Mouse (Mus musculus) B cell, adult 67 days (primary cell): ENCODE results near the gene Mpeg1. TPM values are rescaled to one million over a fixed set of nuclear protein-coding genes. Genes with fewer than 3 reads are reported as not detected.

ENCODE experiments used
- total RNA-seq, 2 experiments: library from RNA; stranded (reverse); gene quantifications; 4 replicates each; pipeline ENCODE4 v1.2.4; 2023

Gene Mpeg1
- total RNA-seq = 10 to 100 TPM; 28.9 to 39.3 TPM

DNA sequence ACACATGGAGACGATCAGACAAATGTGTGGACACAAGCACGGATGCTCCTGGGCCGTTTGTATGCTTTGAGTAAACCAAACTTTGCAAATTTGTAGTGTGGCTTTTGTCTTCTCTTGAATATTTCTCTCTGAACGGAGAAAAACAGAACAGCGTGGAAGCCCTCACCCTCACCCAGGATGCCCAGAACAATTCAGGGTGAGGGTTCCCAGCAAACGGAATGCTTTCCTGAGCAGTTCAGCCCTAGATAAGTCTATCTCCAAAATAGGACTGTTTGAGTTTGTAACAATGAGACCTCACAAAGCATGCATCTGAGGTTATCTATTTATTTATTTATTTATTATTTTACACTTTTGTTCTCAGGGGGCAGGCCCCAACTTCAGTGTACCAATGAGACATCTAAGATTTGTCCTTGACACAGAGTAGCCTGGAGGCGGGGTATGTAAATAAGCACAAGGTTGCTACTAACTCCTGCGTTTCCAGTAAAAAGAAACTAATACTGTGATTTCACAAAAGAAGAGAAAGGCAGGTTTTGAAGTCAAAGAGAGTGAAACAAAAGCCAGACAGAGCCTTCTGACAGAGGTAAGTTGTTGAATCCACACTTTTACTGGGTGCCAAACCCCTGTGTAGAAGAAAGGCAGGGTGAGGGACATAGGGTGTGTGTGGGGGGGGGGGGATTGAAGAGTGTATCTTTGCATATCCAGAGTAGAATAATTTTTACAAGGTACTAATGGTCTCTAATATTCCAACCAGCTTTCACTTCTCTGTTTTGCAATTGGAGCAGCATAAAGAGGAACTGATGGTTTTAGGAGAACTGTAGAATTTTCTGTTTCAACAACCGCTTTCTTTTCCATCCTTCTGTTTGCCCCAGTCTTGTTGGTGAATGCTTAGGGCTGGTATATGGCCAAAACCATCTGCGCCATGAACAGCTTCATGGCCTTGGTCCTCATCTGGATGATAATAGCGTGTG, at the start of gene Mpeg1:
TSS of gene Mpeg1 (plus strand) at position 498 of the 968 bp plus-strand sequence.

DNA sequence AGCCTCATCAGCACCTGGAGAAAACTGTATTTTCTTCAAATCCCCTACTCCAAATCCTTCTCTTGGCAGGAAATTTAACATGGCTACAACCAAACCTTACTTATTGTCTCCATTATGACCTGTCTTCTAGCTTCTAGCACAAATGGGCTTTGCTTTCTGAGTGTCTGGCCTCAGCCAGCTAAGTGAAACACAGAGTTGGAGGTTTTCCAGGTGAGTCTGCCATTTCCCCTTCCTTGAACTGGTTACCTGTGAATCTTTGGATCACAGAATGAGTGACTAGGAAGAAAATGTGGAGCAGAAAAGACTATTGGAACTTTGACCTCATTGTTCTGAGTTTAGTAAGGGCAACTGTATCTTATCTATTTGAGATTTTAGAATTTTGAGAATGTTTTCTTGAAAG, 43.2 kb upstream of the Mpeg1 start, which contains the start of gene Olfr1441:
TSS of gene Olfr1441 (plus strand) at position 73 of the 400 bp plus-strand sequence.

DNA sequence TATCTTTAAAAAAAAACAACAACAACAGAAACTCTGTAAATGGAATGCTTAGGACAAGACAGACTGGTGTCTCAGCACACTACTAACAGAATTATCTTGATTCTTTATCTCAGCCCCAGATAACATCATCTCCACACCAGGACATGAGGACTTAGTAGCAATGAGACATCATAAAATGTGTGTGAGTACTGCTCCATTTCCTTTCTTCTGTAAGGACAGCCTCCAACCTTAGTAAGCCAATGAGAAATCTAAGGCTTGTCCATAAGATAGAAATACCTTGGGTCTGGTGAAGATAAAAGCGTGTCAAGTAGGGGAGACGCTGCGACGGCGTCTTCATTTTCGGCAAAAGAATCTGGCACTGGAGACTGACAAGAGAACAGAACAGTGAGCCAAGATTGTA, 33.0 kb upstream of the Mpeg1 start, which contains the start of gene Pfpl:
TSS of gene Pfpl (plus strand) at position 301 of the 400 bp plus-strand sequence.

DNA sequence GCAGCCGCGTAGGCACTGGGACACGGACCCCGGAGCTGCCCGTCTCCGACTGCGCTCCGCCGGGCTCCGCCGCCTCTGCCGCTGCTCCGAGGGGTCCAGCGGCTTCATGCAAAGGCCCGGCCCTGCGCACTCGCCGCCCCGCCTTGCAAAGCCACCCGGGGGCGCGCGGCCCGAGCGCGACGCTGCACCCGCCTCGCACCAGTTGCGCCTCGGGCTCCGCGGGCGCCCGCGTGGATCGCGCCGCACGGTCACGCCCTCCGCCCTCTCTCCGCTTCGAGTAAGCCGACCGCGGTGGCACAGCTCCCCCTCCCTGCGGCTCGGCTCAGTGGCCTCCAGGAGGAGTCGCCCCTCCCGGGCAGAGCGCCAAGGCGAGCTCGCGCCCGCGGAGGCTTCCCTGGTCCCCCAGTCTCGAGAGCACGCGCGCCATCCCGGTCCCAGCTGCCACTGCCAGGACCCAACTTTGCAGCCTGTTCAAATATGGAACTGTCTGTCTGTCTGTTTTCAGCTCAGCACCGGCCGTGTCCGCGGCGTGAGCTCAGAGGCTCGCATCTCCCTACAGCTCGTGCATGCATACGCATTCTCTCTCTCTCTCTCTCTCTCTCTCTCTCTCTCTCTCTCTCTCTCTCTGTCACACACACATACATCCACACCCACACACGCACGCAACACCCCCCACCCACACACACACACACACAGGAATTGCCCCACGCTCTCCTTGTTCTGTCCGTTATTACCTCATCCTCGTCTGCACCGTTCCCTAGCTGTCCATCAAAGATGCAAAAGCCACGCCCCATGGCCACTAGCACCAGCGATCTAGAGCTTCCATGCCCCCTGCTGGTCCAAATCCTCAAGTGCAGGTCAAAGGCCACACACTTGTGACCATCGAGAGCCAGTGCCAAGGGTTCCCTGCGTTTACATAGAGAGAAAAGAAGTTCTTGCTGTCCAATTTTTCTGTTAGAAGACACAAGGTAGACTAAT, 41.1 kb downstream of the Mpeg1 start, which contains the start of gene Dtx4:
TSS of gene Dtx4 (minus strand) at position 85 of the 978 bp plus-strand sequence.

Other genes starting within 250 kb of the Mpeg1 start
- gene Olfr1432, start 228.2 kb upstream of the Mpeg1 start, total RNA-seq = not detected
- not detected for gene Olfr262, start 219.1 kb upstream of the Mpeg1 start, total RNA-seq
- not detected for gene Olfr235, start 199.7 kb upstream of the Mpeg1 start, total RNA-seq
- gene Olfr1434, start 180.9 kb upstream of the Mpeg1 start, total RNA-seq = not detected
- gene Olfr1436, start 161.6 kb upstream of the Mpeg1 start, total RNA-seq = not detected
- not detected for gene Olfr1437, start 135.7 kb upstream of the Mpeg1 start, total RNA-seq
- gene Olfr1438-ps1, start 124.9 kb upstream of the Mpeg1 start, total RNA-seq = not detected
- not detected for gene Olfr1440, start 73.5 kb upstream of the Mpeg1 start, total RNA-seq
- gene Olfr1441, start 43.3 kb upstream of the Mpeg1 start, total RNA-seq = not detected
- gene Pfpl, start 32.9 kb upstream of the Mpeg1 start, total RNA-seq = not detected
- 1 to 10 TPM; 6.6 to 9.8 TPM for gene Dtx4, start 40.7 kb downstream of the Mpeg1 start, total RNA-seq
- gene Fam111a, start 85.0 kb downstream of the Mpeg1 start, total RNA-seq = 100 to 1,000 TPM; 155 to 164 TPM
- gene Gm4952, start 139.2 kb downstream of the Mpeg1 start, total RNA-seq = not detected
- not detected for gene Glyat, start 172.5 kb downstream of the Mpeg1 start, total RNA-seq
- gene Olfr1442, start 209.7 kb downstream of the Mpeg1 start, total RNA-seq = not detected
- not detected for gene Olfr1443, start 217.3 kb downstream of the Mpeg1 start, total RNA-seq
- not detected for gene Keg1, start 235.0 kb downstream of the Mpeg1 start, total RNA-seq